Mouse (Mus musculus) adrenal gland, postnatal 36 days (tissue): ENCODE data around the gene Plekha5. TPM values are rescaled to one million over a fixed set of nuclear protein-coding genes. Genes with fewer than 3 reads are reported as not detected.
"Not testable (repeated sequence)": the region's sequence is repeated elsewhere in the genome, so short reads cannot be mapped to it uniquely, and the experiment has no call there.

Source experiments
- DNase-seq, 2 experiments: peaks; one replicate each; pipeline ENCODE4 v3.0.0; 2021; ENCODE audit warnings: mixed read lengths in 1 of 2
- total RNA-seq, 2 experiments: library from RNA; stranded (reverse); gene quantifications; 2 replicates each; pipeline ENCODE4 v1.2.3; 2021

Plekha5 gene
- total RNA-seq, 2 experiments from 2014 or later: 24.0 to 43.9 TPM

GRCm38 (mm10) chr6:140528414-140528813, 104.6 kb downstream of the Plekha5 start:
- DNase-seq: no peak

GRCm38 (mm10) chr6:140532858-140533257, 109.0 kb downstream of the Plekha5 start:
- DNase-seq: not testable (repeated sequence)

- DNase-seq: no peak
Measured at GRCm38 (mm10) chr6:140533606-140534005, 109.8 kb downstream of the Plekha5 start.

- peak; percentile 52 to 76 for DNase-seq
Measured at GRCm38 (mm10) chr6:140535504-140535903, 111.7 kb downstream of the Plekha5 start.

- no peak for DNase-seq
Measured at GRCm38 (mm10) chr6:140541919-140542318, 118.1 kb downstream of the Plekha5 start.

GRCm38 (mm10) chr6:140543005-140543794, 119.3 kb downstream of the Plekha5 start:
- DNase-seq: no peak

- peak in 1 of 2 experiments; percentile 13 for DNase-seq
Measured at GRCm38 (mm10) chr6:140546095-140546494, 122.2 kb downstream of the Plekha5 start.

GRCm38 (mm10) chr6:140546648-140547201, 122.9 kb downstream of the Plekha5 start:
- peak in 1 of 2 experiments; percentile 16 for DNase-seq

- DNase-seq: no peak
Measured at GRCm38 (mm10) chr6:140547203-140547944, 123.5 kb downstream of the Plekha5 start.

- peak; percentile 60 to 71 for DNase-seq
Measured at GRCm38 (mm10) chr6:140548082-140548769, 124.4 kb downstream of the Plekha5 start.

GRCm38 (mm10) chr6:140550741-140551140, 126.9 kb downstream of the Plekha5 start:
- DNase-seq: peak; percentile 51 to 53

- DNase-seq: no peak
Measured at GRCm38 (mm10) chr6:140554261-140554660, 130.4 kb downstream of the Plekha5 start.

GRCm38 (mm10) chr6:140559411-140559810, 135.6 kb downstream of the Plekha5 start:
- DNase-seq: no peak

GRCm38 (mm10) chr6:140561151-140561916, 137.5 kb downstream of the Plekha5 start:
- DNase-seq: no peak

GRCm38 (mm10) chr6:140561917-140562590, 138.2 kb downstream of the Plekha5 start:
- peak; percentile 54 to 64 for DNase-seq

- DNase-seq: no peak
Measured at GRCm38 (mm10) chr6:140567199-140567598, 143.3 kb downstream of the Plekha5 start.

- DNase-seq: no peak
Measured at GRCm38 (mm10) chr6:140567897-140568296, 144.0 kb downstream of the Plekha5 start.

GRCm38 (mm10) chr6:140570152-140570551, 146.3 kb downstream of the Plekha5 start:
- peak; percentile 45 to 61 for DNase-seq

- DNase-seq: no peak
Measured at GRCm38 (mm10) chr6:140574943-140575342, 151.1 kb downstream of the Plekha5 start.

- DNase-seq: no peak
Measured at GRCm38 (mm10) chr6:140576133-140576532, 152.3 kb downstream of the Plekha5 start.
